Mouse (Mus musculus) myocyte (in vitro differentiated cells): ENCODE results near the gene Atg10. TPM values are rescaled to one million over a fixed set of nuclear protein-coding genes. Genes with fewer than 3 reads are reported as not detected.
"Not testable (repeated sequence)": the region's sequence is repeated elsewhere in the genome, so short reads cannot be mapped to it uniquely, and the experiment has no call there.

Experiments
- H3K27me3 ChIP-seq: one replicate; pipeline ENCODE4 v1.6.1; 2011; ENCODE audit not compliant: control insufficient read depth, insufficient read depth, insufficient read length
- H3K36me3 ChIP-seq: one replicate; pipeline ENCODE4 v1.6.1; 2011; ENCODE audit not compliant: control insufficient read depth, insufficient read depth
- H3K4me2 ChIP-seq: one replicate; pipeline ENCODE4 v1.6.1; 2011; ENCODE audit warnings: low read depth, control low read depth
- H3K4me3 ChIP-seq: one replicate; pipeline ENCODE4 v1.5.1; 2011; ENCODE audit warnings: mild to moderate bottlenecking, control low read depth, moderate library complexity
- H3K79me2 ChIP-seq: one replicate; pipeline ENCODE4 v1.6.1; 2011; ENCODE audit not compliant: control insufficient read depth, insufficient read depth
- H3ac ChIP-seq: one replicate; pipeline ENCODE4 v1.6.1; 2011; ENCODE audit not compliant: control insufficient read depth, insufficient read length
- CEBPB ChIP-seq: IDR thresholded peaks from 2 replicates; pipeline ENCODE4 v1.6.1; 2011; ENCODE audit warnings: mild to moderate bottlenecking, moderate library complexity; ENCODE audit not compliant: poor library complexity, insufficient read depth, severe bottlenecking
- E2F4 ChIP-seq: IDR thresholded peaks from one replicate; pipeline ENCODE4 v1.6.1; 2011; ENCODE audit warnings: mild to moderate bottlenecking, control low read depth, moderate library complexity; ENCODE audit not compliant: insufficient read depth
- MAX ChIP-seq: IDR thresholded peaks from one replicate; pipeline ENCODE4 v1.6.1; 2011; ENCODE audit warnings: low read depth, mild to moderate bottlenecking, control low read depth
- MYOD1 ChIP-seq, 3 experiments: IDR thresholded peaks; one replicate each; pipeline ENCODE4 v1.6.1; 2011; ENCODE audit warnings: control low read depth in 2 of 3, low read depth in 2 of 3, mild to moderate bottlenecking in 2 of 3, moderate library complexity in 1 of 3; ENCODE audit not compliant: insufficient read length in 2 of 3, control insufficient read depth in 1 of 3
- MYOG ChIP-seq, 3 experiments: IDR thresholded peaks; one replicate each; pipeline ENCODE4 v1.6.1; 2011; ENCODE audit warnings: control low read depth in 2 of 3, low read depth in 2 of 3, mild to moderate bottlenecking in 2 of 3; ENCODE audit not compliant: insufficient read length in 2 of 3, control insufficient read depth in 1 of 3, insufficient read depth in 1 of 3
- POLR2A ChIP-seq: IDR thresholded peaks from one replicate; pipeline ENCODE4 v1.6.1; 2011; ENCODE audit warnings: low read depth, mild to moderate bottlenecking, control low read depth, moderate library complexity; ENCODE audit not compliant: insufficient read length
- POLR2AphosphoS2 ChIP-seq: IDR thresholded peaks from one replicate; pipeline ENCODE4 v1.6.1; 2011; ENCODE audit warnings: low read depth, control low read depth; ENCODE audit not compliant: insufficient read length
- REST ChIP-seq: IDR thresholded peaks from one replicate; pipeline ENCODE4 v1.6.1; 2011; ENCODE audit warnings: mild to moderate bottlenecking, control low read depth, moderate library complexity; ENCODE audit not compliant: insufficient read depth, insufficient read length
- SRF ChIP-seq: IDR thresholded peaks from one replicate; pipeline ENCODE4 v1.6.1; 2011; ENCODE audit warnings: low read depth; ENCODE audit not compliant: control insufficient read depth, insufficient read length
- TCF12 ChIP-seq: IDR thresholded peaks from one replicate; pipeline ENCODE4 v1.6.1; 2011; ENCODE audit warnings: mild to moderate bottlenecking, control low read depth; ENCODE audit not compliant: poor library complexity, insufficient read depth, severe bottlenecking
- TCF3 ChIP-seq: IDR thresholded peaks from one replicate; pipeline ENCODE4 v1.6.1; 2011; ENCODE audit warnings: low read depth, control low read depth; ENCODE audit not compliant: insufficient read length
- USF1 ChIP-seq: IDR thresholded peaks from one replicate; pipeline ENCODE4 v1.6.1; 2011; ENCODE audit warnings: low read depth, mild to moderate bottlenecking, control low read depth, moderate library complexity
- polyA plus RNA-seq: library from polyadenylated mRNA; unstranded; fragments of >200 nt; fragmentation: generic; extraction: Trizol; gene quantifications from one replicate; pipeline ENCODE4 v1.2.1, GENCODE M21; 2012; ENCODE audit warnings: missing spikeins

Atg10 gene
- 5.9 TPM for polyA plus RNA-seq

DNA sequence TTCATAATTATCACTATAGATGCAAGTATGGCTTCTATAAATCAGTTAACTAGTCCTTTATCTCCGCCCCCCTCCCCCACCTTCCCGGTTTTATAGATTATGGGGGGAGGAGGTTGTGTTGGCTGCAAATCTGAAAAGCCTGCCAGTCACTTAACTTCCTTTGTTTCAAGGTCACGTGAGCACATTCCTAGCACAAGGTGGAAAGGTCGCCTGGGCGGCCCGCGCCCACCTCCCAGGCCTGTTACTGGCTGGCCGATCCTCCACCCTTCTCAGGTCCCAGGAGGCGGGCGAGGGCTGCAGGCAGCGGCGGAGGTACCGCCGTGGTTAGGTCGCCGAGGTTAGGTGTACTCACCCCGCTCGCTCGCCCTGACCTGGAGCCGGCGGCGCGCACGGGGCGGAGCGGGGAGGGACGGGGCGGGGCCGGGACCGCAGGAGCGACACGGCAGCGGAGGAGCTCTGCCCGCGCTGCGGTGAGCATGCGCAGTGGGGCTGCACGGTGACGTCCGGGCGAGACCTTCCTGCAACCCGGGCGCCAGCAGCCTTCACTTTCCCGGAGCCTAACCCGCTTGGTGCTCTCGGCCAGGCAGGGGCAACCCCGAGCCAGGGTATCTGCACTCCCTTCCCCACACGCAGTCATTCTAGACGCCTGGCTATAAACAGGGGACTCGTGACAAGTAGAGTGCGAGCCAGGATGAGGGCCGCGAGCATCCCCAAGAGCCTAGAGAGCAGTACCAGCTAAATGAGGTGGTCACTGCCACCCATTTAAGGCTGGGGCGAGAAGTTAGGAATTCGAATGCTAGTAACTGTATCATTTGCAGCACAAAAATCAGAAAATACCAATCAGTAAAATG, at the start of gene Atg10:
Gene Atg10 (minus strand): TSS at position 382 of the 851 bp plus-strand sequence.
- Histone ChIP-seq H3K4me3 (peak within 1 kb of the TSS; percentile 52), H3ac (peak within 1 kb of the TSS; percentile 24), H3K27me3 (no peaks in the 10 kb centered on the region), H3K79me2 (no peaks in the 10 kb centered on the region), H3K36me3 (no peaks in the 10 kb centered on the region), H3K4me2 (peak within 1 kb of the TSS; percentile 97)
- no peak for TF ChIP-seq TCF12
- TF ChIP-seq POLR2A: peak; percentile 92
- TF ChIP-seq E2F4: no peak
- peak in 1 of 3 experiments; percentile 44 for TF ChIP-seq MYOD1 (IDR thresholded peaks at IDR 0.05; ENCODE audit: control insufficient read depth in 1 of 3, insufficient read length in 2 of 3, low read depth in 2 of 3)
- no peak for TF ChIP-seq CEBPB
- no peak for TF ChIP-seq TCF3
- peak; percentile 93 for TF ChIP-seq USF1
- peak; percentile 99 for TF ChIP-seq POLR2AphosphoS2
- TF ChIP-seq MYOG (IDR thresholded peaks at IDR 0.05; ENCODE audit: control insufficient read depth in 1 of 3, insufficient read depth in 1 of 3, insufficient read length in 2 of 3, low read depth in 2 of 3): no peak
- TF ChIP-seq REST: no peak
- no peak for TF ChIP-seq MAX
- TF ChIP-seq SRF: no peak

DNA sequence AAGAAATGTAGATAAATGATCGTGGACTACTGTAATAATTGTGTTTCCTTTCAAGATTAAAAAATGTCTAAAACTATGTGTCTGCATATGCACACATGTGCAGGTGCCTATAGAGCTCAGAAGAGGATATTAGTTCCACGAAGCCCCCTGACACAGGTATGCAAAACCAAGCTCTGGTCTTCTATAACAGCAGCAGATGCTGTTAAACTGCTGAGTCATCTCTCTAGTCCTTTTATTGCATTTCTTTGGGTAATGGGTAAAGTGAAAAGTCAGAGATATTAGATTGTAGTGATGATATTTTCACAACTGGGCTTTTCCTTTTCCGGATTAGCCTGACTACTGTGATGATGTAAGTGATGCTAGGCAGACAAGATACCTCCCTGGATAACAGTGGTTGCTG, 28.6 kb upstream of the Atg10 start:
- no peaks in the 10 kb centered on the region for H3K36me3 ChIP-seq

DNA sequence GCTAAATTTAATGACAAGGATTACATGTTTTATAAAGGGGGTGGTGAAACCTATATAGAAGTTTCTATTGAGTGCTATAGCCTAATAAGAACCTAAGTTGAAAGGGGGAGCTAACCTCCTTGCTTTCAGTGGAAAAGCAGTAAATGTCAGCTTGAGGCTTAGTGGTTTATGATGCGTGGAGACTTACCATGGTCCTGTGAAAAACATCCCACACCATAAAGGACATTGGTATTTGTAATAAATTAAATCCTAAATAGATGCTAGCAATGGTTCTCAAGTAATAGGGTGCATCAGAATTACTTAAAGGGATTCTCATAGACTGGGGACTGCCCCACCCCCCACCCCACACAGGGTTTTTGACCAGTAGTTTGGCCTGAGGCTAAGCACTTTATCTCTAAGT, 27.9 kb upstream of the Atg10 start:
- H3K27me3 ChIP-seq: no peaks in the 10 kb centered on the region
- TF ChIP-seq REST (no peak), POLR2AphosphoS2 (no peak), CEBPB (no peak), E2F4 (no peak), MYOD1 (IDR thresholded peaks at IDR 0.05; ENCODE audit: control insufficient read depth in 1 of 3, insufficient read length in 2 of 3, low read depth in 2 of 3) (no peak), TCF12 (no peak), POLR2A (no peak), SRF (no peak), MYOG (IDR thresholded peaks at IDR 0.05; ENCODE audit: control insufficient read depth in 1 of 3, insufficient read depth in 1 of 3, insufficient read length in 2 of 3, low read depth in 2 of 3) (no peak), USF1 (no peak), MAX (no peak), TCF3 (no peak)
- no peaks in the 10 kb centered on the region for H3K36me3 ChIP-seq
- H3ac ChIP-seq: no peak overlapping the region
- H3K4me2 ChIP-seq: no peak overlapping the region
- H3K4me3 ChIP-seq: no peak overlapping the region
- no peaks in the 10 kb centered on the region for H3K79me2 ChIP-seq

More for the DNA sequence above, 28.6 kb upstream of the Atg10 start:
- H3K4me3 ChIP-seq: no peak overlapping the region
- H3ac ChIP-seq: no peak overlapping the region
- no peaks in the 10 kb centered on the region for H3K79me2 ChIP-seq
- H3K27me3 ChIP-seq: no peaks in the 10 kb centered on the region
- no peak overlapping the region for H3K4me2 ChIP-seq
- TF ChIP-seq CEBPB: no peak
- TF ChIP-seq MYOD1 (IDR thresholded peaks at IDR 0.05; ENCODE audit: control insufficient read depth in 1 of 3, insufficient read length in 2 of 3, low read depth in 2 of 3): no peak
- TF ChIP-seq SRF: no peak
- no peak for TF ChIP-seq REST
- TF ChIP-seq TCF3: no peak

DNA sequence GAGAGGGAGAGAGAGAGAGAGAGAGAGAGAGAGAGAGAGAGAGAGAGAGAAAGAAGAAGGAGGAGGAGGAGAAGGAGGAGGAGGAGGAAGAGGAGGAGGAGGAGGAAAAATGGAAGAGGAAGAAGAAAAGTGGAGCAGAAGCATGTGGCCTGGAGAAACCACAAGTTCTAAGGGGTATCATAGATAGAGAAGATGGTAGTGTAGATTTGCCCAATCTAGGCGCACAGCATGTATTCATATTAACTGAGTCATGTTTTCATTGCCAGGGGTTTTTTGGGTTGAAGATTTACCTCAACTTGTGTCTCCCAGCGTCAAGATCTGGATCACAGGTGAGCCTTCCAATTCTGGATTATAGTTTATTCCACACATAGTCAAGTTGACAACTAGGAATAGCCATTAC, 26.3 kb upstream of the Atg10 start:
- not testable (repeated sequence) for H3K36me3 ChIP-seq, H3K4me3 ChIP-seq, H3K4me2 ChIP-seq, H3ac ChIP-seq, H3K79me2 ChIP-seq, H3K27me3 ChIP-seq

DNA sequence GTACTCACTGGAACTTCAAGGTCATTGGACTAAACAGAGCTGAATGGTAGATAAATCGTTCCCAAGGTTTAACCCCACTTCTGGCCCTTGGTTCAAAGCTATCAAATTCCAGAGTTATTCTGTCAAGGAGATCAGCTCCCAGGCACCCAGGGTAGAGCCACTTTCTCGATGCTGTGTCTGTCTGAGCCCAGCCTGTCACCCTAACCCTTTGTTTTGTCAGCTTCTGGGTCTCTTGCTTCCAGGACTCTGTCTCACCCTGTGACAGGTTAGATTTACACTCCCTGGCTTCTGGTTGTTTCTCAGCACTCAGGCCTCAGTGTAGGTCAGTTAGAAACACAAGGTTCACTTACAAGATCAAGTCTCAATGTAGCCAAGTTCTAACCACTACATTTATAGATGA, 22.7 kb upstream of the Atg10 start:
- TF ChIP-seq E2F4 (no peak), TCF3 (no peak), REST (no peak), SRF (no peak), USF1 (no peak), POLR2AphosphoS2 (no peak), MAX (no peak), TCF12 (no peak), MYOG (IDR thresholded peaks at IDR 0.05; ENCODE audit: control insufficient read depth in 1 of 3, insufficient read depth in 1 of 3, insufficient read length in 2 of 3, low read depth in 2 of 3) (no peak), CEBPB (no peak)
- H3K27me3 ChIP-seq: no peaks in the 10 kb centered on the region
- no peak overlapping the region for H3K4me3 ChIP-seq
- no peaks in the 10 kb centered on the region for H3K79me2 ChIP-seq
- H3ac ChIP-seq: no peak overlapping the region
- H3K36me3 ChIP-seq: no peaks in the 10 kb centered on the region
- H3K4me2 ChIP-seq: no peak overlapping the region
